Mouse (Mus musculus) MEL (cell line): Measurements from ENCODE around the gene Ilf2. TPM values are rescaled to one million over a fixed set of nuclear protein-coding genes. Genes with fewer than 3 reads are reported as not detected.
A peak's percentile ranks its signal among the peaks of the same experiment; 100 is the strongest.

Experiments
- DNase-seq: peaks from one replicate; pipeline ENCODE4 v3.0.0; 2011; ENCODE audit warnings: low read depth, low spot score
- H3K27ac ChIP-seq: 2 replicates; pipeline ENCODE4 v1.5.1; 2012; ENCODE audit warnings: low read depth, mild to moderate bottlenecking, control low read depth, low read length, moderate library complexity; ENCODE audit not compliant: control insufficient read depth
- H3K27me3 ChIP-seq, 2 experiments: fragments of 150-350 bp in 1 of 2; sonication (generic) in 1 of 2; 2 replicates each; pipeline ENCODE4 v1.6.1; 2012; ENCODE audit warnings: low read length in 2 of 2, mild to moderate bottlenecking in 2 of 2, improper control_type of control experiment in 1 of 2, moderate library complexity in 1 of 2; ENCODE audit not compliant: insufficient read depth in 2 of 2, control insufficient read depth in 1 of 2
- H3K36me3 ChIP-seq, 2 experiments: 2 replicates each; pipeline ENCODE4 v1.6.1; 2012 to 2014; ENCODE audit warnings: low read length in 2 of 2, improper control_type of control experiment in 1 of 2, inconsistent platforms in 1 of 2, mild to moderate bottlenecking in 1 of 2; ENCODE audit not compliant: insufficient read depth in 2 of 2, control insufficient read depth in 1 of 2
- H3K4me1 ChIP-seq, 2 experiments: fragments of 150-350 bp in 1 of 2; sonication (generic) in 1 of 2; 2 replicates each; pipeline ENCODE4 v1.6.1; 2012; ENCODE audit warnings: low read length in 2 of 2, improper control_type of control experiment in 1 of 2, mild to moderate bottlenecking in 1 of 2; ENCODE audit not compliant: insufficient read depth in 2 of 2, control insufficient read depth in 1 of 2
- H3K4me3 ChIP-seq, 2 experiments: fragments of 150-350 bp in 1 of 2; sonication (generic) in 1 of 2; 2 replicates each; pipeline ENCODE4 v1.5.1; 2012; ENCODE audit warnings: low read depth in 2 of 2, low read length in 2 of 2, mild to moderate bottlenecking in 2 of 2, moderate library complexity in 2 of 2, control low read depth in 1 of 2, improper control_type of control experiment in 1 of 2; ENCODE audit not compliant: control insufficient read depth in 1 of 2, insufficient read depth in 1 of 2
- H3K79me2 ChIP-seq: 2 replicates; pipeline ENCODE4 v1.6.1; 2012; ENCODE audit warnings: mild to moderate bottlenecking, low read length, moderate library complexity; ENCODE audit not compliant: control insufficient read depth, poor library complexity, insufficient read depth
- H3K9ac ChIP-seq: 2 replicates; pipeline ENCODE4 v1.6.1; 2012; ENCODE audit warnings: low read depth, mild to moderate bottlenecking, control low read depth, low read length, moderate library complexity; ENCODE audit not compliant: control insufficient read depth, poor library complexity, severe bottlenecking
- H3K9me3 ChIP-seq: fragments of 150-350 bp; sonication (generic); replicated peaks from 2 replicates; pipeline ENCODE4 v1.6.1; 2012; ENCODE audit warnings: mild to moderate bottlenecking, low read length, improper control_type of control experiment, moderate library complexity; ENCODE audit not compliant: insufficient read depth
- CHD1 ChIP-seq: IDR thresholded peaks from 2 replicates; pipeline ENCODE4 v1.6.1; 2012; ENCODE audit warnings: low read depth, mild to moderate bottlenecking, inconsistent platforms, low read length, improper control_type of control experiment
- CTCF ChIP-seq, 3 experiments: IDR thresholded peaks in 2 of 3; conservative IDR thresholded peaks in 1 of 3; 2 replicates each; pipeline ENCODE4 v1.5.1; 2011 to 2012; ENCODE audit warnings: low read length in 3 of 3, low read depth in 2 of 3, mild to moderate bottlenecking in 2 of 3, improper control_type of control experiment in 1 of 3, inconsistent platforms in 1 of 3, mixed read lengths in 1 of 3, moderate library complexity in 1 of 3; ENCODE audit not compliant: control insufficient read depth in 1 of 3, insufficient read depth in 1 of 3, poor library complexity in 1 of 3, severe bottlenecking in 1 of 3
- E2F4 ChIP-seq: IDR thresholded peaks from 2 replicates; pipeline ENCODE4 v1.6.1; 2011; ENCODE audit warnings: low read depth, low read length, improper control_type of control experiment, borderline replicate concordance
- ELF1 ChIP-seq: IDR thresholded peaks from 2 replicates; pipeline ENCODE4 v1.6.1; 2014; ENCODE audit warnings: low read depth, mild to moderate bottlenecking, inconsistent platforms, low read length, improper control_type of control experiment, moderate library complexity
- GATA1 ChIP-seq: IDR thresholded peaks from 2 replicates; pipeline ENCODE4 v1.6.1; 2011; ENCODE audit warnings: low read depth, low read length, improper control_type of control experiment
- MAX ChIP-seq: IDR thresholded peaks from 2 replicates; pipeline ENCODE4 v1.6.1; 2011; ENCODE audit warnings: low read length, improper control_type of control experiment
- MAZ ChIP-seq: IDR thresholded peaks from 2 replicates; pipeline ENCODE4 v1.6.1; 2012; ENCODE audit warnings: low read depth, mild to moderate bottlenecking, inconsistent platforms, low read length, improper control_type of control experiment
- MXI1 ChIP-seq: IDR thresholded peaks from 2 replicates; pipeline ENCODE4 v1.6.1; 2011; ENCODE audit warnings: mild to moderate bottlenecking, low read depth, low read length, improper control_type of control experiment
- MYC ChIP-seq: IDR thresholded peaks from 2 replicates; pipeline ENCODE4 v1.6.1; 2011; ENCODE audit warnings: low read depth, mild to moderate bottlenecking, low read length, improper control_type of control experiment, moderate library complexity
- NELFE ChIP-seq: IDR thresholded peaks from 2 replicates; pipeline ENCODE4 v1.6.1; 2011; ENCODE audit warnings: low read depth, low read length, improper control_type of control experiment
- POLR2A ChIP-seq, 2 experiments: IDR thresholded peaks; 2 replicates each; pipeline ENCODE4 v1.6.1; 2011 to 2012; ENCODE audit warnings: low read length in 2 of 2, mild to moderate bottlenecking in 2 of 2, control low read depth in 1 of 2, improper control_type of control experiment in 1 of 2, low read depth in 1 of 2, moderate library complexity in 1 of 2; ENCODE audit not compliant: control insufficient read depth in 1 of 2, insufficient read depth in 1 of 2, poor library complexity in 1 of 2
- POLR2AphosphoS2 ChIP-seq: IDR thresholded peaks from 2 replicates; pipeline ENCODE4 v1.6.1; 2011; ENCODE audit warnings: low read length, improper control_type of control experiment
- RCOR1 ChIP-seq: IDR thresholded peaks from 2 replicates; pipeline ENCODE4 v1.6.1; 2012; ENCODE audit warnings: low read depth, mild to moderate bottlenecking, inconsistent platforms, low read length, improper control_type of control experiment
- SIN3A ChIP-seq: IDR thresholded peaks from 2 replicates; pipeline ENCODE4 v1.6.1; 2012; ENCODE audit warnings: low read length, improper control_type of control experiment, inconsistent platforms
- SMC3 ChIP-seq: IDR thresholded peaks from 2 replicates; pipeline ENCODE4 v1.6.1; 2011; ENCODE audit warnings: low read depth, low read length, improper control_type of control experiment
- TBP ChIP-seq: IDR thresholded peaks from 2 replicates; pipeline ENCODE4 v1.8.0; 2011; ENCODE audit warnings: low read depth, low read length, improper control_type of control experiment
- TCF12 ChIP-seq: IDR thresholded peaks from 2 replicates; pipeline ENCODE4 v1.6.1; 2014; ENCODE audit warnings: low read depth, mild to moderate bottlenecking, inconsistent platforms, low read length, improper control_type of control experiment, moderate library complexity
- UBTF ChIP-seq: IDR thresholded peaks from 2 replicates; pipeline ENCODE4 v1.6.1; 2012; ENCODE audit warnings: low read depth, mild to moderate bottlenecking, inconsistent platforms, low read length, improper control_type of control experiment, moderate library complexity, borderline replicate concordance; ENCODE audit not compliant: insufficient read depth
- USF1 ChIP-seq: IDR thresholded peaks from 2 replicates; pipeline ENCODE4 v1.6.1; 2014; ENCODE audit warnings: low read depth, mild to moderate bottlenecking, inconsistent platforms, low read length, improper control_type of control experiment, moderate library complexity
- ZC3H11A ChIP-seq: IDR thresholded peaks from 2 replicates; pipeline ENCODE4 v1.6.1; 2012; ENCODE audit warnings: low read depth, mild to moderate bottlenecking, inconsistent platforms, low read length, improper control_type of control experiment
- ZMIZ1 ChIP-seq: IDR thresholded peaks from 2 replicates; pipeline ENCODE4 v1.6.1; 2012; ENCODE audit warnings: low read depth, mild to moderate bottlenecking, inconsistent platforms, low read length, improper control_type of control experiment, moderate library complexity
- polyA plus RNA-seq, 2 experiments: library from polyadenylated mRNA; stranded (reverse) in 1 of 2; unstranded in 1 of 2; fragments of >175 nt in 1 of 2; fragments of >200 nt in 1 of 2; gene quantifications; 2 replicates each; pipeline versions ENCODE4 v1.2.1 to v1.2.4; 2012; ENCODE audit warnings: low replicate concordance in 2 of 2, low read depth in 1 of 2; ENCODE audit not compliant: insufficient read length in 2 of 2, insufficient read depth in 1 of 2, missing spikeins in 1 of 2
- total RNA-seq: library from RNA; depleted of rRNA; stranded (reverse); fragments of 300-350 nt; gene quantifications from 2 replicates; pipeline ENCODE4 v1.2.3, GENCODE M21; 2012

Ilf2 gene
- total and polyA plus RNA-seq, 3 experiments: 107 to 223 (median 175) TPM

GRCm38 (mm10) chr3:90514691-90515090, 38.8 kb downstream of the Ilf2 start:
- no peaks in the 10 kb centered on the region; the same call in 1 of the 2 replicates for H3K79me2 ChIP-seq
- peaks cover 0 to 17% of the 10 kb centered on the region in 2 experiments; a peak in 3 of 4 replicates for H3K4me1 ChIP-seq
- peak; percentile 86 for DNase-seq
- peaks cover 0 to 6% of the 10 kb centered on the region in 2 experiments; a peak in 2 of 4 replicates for H3K36me3 ChIP-seq
- no peaks in the 10 kb centered on the region for H3K9me3 ChIP-seq
- no peaks in the 10 kb centered on the region for H3K27me3 ChIP-seq
- H3K9ac ChIP-seq: peak overlapping the region; percentile 70
- 0 out of 2 replicates have a peak, but pooled peaks have one; percentile 32 for TF ChIP-seq MAZ
- TF ChIP-seq CHD1: no peak
- peak; percentile 54 to 83; a peak in 3 of 4 replicates for TF ChIP-seq POLR2A (IDR thresholded peaks at IDR 0.05; ENCODE audit: control insufficient read depth in 1 of 2, insufficient read depth in 1 of 2, low read depth in 1 of 2, low read length in 2 of 2, poor library complexity in 1 of 2)
- TF ChIP-seq POLR2AphosphoS2: peak; percentile 90
- 0 out of 6 replicates have a peak, but pooled peaks of 1 of the 3 experiments have one; percentile 0 for TF ChIP-seq CTCF (IDR thresholded peaks at IDR 0.05 in 2 of 3, conservative IDR thresholded peaks at IDR 0.05 in 1 of 3; ENCODE audit: control insufficient read depth in 1 of 3, insufficient read depth in 1 of 3, low read depth in 2 of 3, low read length in 3 of 3, poor library complexity in 1 of 3, severe bottlenecking in 1 of 3)
- TF ChIP-seq GATA1: 0 out of 2 replicates have a peak, but pooled peaks have one; percentile 4
- TF ChIP-seq MAX: peak; percentile 64
- no peak for TF ChIP-seq E2F4
- peak; percentile 76 for TF ChIP-seq TBP
- TF ChIP-seq UBTF: no peak
- 0 out of 2 replicates have a peak, but pooled peaks have one; percentile 24 for TF ChIP-seq USF1
- TF ChIP-seq NELFE: peak; percentile 71
- TF ChIP-seq SIN3A: peak; percentile 95
- TF ChIP-seq ZMIZ1: peak; percentile 84
- no peak for TF ChIP-seq ZC3H11A
- peak; percentile 64 for TF ChIP-seq TCF12
- TF ChIP-seq ELF1: no peak
- TF ChIP-seq MXI1: peak; percentile 99
- TF ChIP-seq RCOR1: no peak
- peak; percentile 86 for TF ChIP-seq MYC
- H3K27ac ChIP-seq: no peak overlapping the region; the same call in 1 of the 2 replicates
- H3K4me3 ChIP-seq: peak overlapping the region; percentile 64 to 84

GRCm38 (mm10) chr3:90515242-90515641, 39.3 kb downstream of the Ilf2 start:
- H3K27me3 ChIP-seq: no peaks in the 10 kb centered on the region
- TF ChIP-seq GATA1 (no peak), ELF1 (peak; percentile 3; the same call in 1 of the 2 replicates), USF1 (no peak), SMC3 (no peak)
- no peaks in the 10 kb centered on the region for H3K9me3 ChIP-seq
- peak overlapping the region; percentile 64 for H3K9ac ChIP-seq
- H3K4me1 ChIP-seq: peaks cover 0 to 17% of the 10 kb centered on the region in 2 experiments; a peak in 3 of 4 replicates
- H3K27ac ChIP-seq: no peak overlapping the region
- DNase-seq: no peak
- no peaks in the 10 kb centered on the region; the same call in 1 of the 2 replicates for H3K79me2 ChIP-seq
- H3K36me3 ChIP-seq: peaks cover 0 to 6% of the 10 kb centered on the region in 2 experiments; a peak in 2 of 4 replicates
- H3K4me3 ChIP-seq: peak overlapping the region; percentile 64 to 84
